Mouse (Mus musculus) heart, embryonic 10.5 days (tissue): ENCODE data around the gene Bach1. TPM values are rescaled to one million over a fixed set of nuclear protein-coding genes. Genes with fewer than 3 reads are reported as not detected.

Source experiments
- DNase-seq: peaks from one replicate; pipeline ENCODE4 v3.0.0-alpha.2; 2017; ENCODE audit warnings: low spot score
- H3K27ac ChIP-seq: fragments of 300-500 bp; sonication (generic); 2 replicates; pipeline ENCODE4 v1.5.1; 2016; ENCODE audit warnings: mild to moderate bottlenecking
- H3K27me3 ChIP-seq: fragments of 300-500 bp; sonication (generic); 2 replicates; pipeline ENCODE4 v1.6.1; 2016; ENCODE audit warnings: mild to moderate bottlenecking; ENCODE audit not compliant: poor library complexity, insufficient read depth, severe bottlenecking
- H3K36me3 ChIP-seq: fragments of 300-500 bp; sonication (generic); 2 replicates; pipeline ENCODE4 v1.6.1; 2016; ENCODE audit warnings: mild to moderate bottlenecking, moderate library complexity
- H3K4me1 ChIP-seq: fragments of 300-500 bp; sonication (generic); 2 replicates; pipeline ENCODE4 v1.6.1; 2016; ENCODE audit warnings: mild to moderate bottlenecking
- H3K4me3 ChIP-seq: fragments of 300-500 bp; sonication (generic); 2 replicates; pipeline ENCODE4 v1.5.1; 2016; ENCODE audit warnings: mild to moderate bottlenecking, moderate library complexity
- H3K9me3 ChIP-seq: fragments of 300-500 bp; sonication (generic); 2 replicates; pipeline ENCODE4 v1.6.1; 2016; ENCODE audit warnings: mild to moderate bottlenecking, moderate library complexity
- WGBS: fragments of 180-500 bp; shearing (Covaris S2); methylation state at CpG from one replicate; pipeline ENCODE4 v1.1.7; 2016; 5-methylcytosine and 5-hydroxymethylcytosine counted together
- polyA plus RNA-seq: library from polyadenylated mRNA; unstranded; fragments of >200 nt; fragmentation: Nextera tagmentation; extraction: Ambion mirVana; gene quantifications from 2 replicates; pipeline ENCODE4 v1.2.1, GENCODE M21; 2016

Bach1 gene
- polyA plus RNA-seq, 1 experiment from 2014 or later: 9.4 TPM

DNA sequence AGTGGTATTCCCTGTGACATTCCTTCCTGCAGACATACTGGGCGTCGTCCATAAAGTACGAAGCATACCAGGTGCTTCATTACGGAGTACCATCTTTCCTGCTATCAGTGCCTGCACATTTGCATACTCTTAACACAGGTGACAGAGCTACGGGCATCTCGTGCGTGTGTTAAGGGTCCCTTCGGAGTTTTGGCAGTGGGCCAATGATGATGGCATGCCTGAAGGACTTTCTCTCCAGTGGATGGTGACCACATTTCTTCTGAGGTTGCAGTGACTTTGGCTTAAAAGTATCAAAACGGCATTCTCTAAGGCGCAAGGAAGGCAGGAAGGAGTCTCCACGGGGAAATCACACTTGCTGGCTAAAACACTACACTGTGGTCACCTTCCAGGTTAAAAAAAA lies 37.4 kb downstream of the Bach1 start:
- Histone ChIP-seq H3K36me3 (0 out of 2 replicates have a peak, but pooled peaks cover 2% of the 10 kb centered on the region), H3K4me1 (peaks cover 20% of the 10 kb centered on the region), H3K4me3 (no peak overlapping the region), H3K27me3 (no peaks in the 10 kb centered on the region), H3K9me3 (no peaks in the 10 kb centered on the region), H3K27ac (no peak overlapping the region)
- 81% methylated on average over 11 of the region's 11 CpGs for WGBS
- peak; percentile 66 for DNase-seq

- H3K9me3 ChIP-seq: no peaks in the 10 kb centered on the region
- 69% methylated on average over 8 of the region's 8 CpGs for WGBS
- no peaks in the 10 kb centered on the region for H3K36me3 ChIP-seq
- DNase-seq: no peak
- H3K4me1 ChIP-seq: peaks cover 20% of the 10 kb centered on the region
- no peak overlapping the region for H3K4me3 ChIP-seq
- no peak overlapping the region for H3K27ac ChIP-seq
- H3K27me3 ChIP-seq: no peaks in the 10 kb centered on the region
Observed at GRCm38 (mm10) chr16:87737296-87737695, 38.6 kb downstream of the Bach1 start.

DNA sequence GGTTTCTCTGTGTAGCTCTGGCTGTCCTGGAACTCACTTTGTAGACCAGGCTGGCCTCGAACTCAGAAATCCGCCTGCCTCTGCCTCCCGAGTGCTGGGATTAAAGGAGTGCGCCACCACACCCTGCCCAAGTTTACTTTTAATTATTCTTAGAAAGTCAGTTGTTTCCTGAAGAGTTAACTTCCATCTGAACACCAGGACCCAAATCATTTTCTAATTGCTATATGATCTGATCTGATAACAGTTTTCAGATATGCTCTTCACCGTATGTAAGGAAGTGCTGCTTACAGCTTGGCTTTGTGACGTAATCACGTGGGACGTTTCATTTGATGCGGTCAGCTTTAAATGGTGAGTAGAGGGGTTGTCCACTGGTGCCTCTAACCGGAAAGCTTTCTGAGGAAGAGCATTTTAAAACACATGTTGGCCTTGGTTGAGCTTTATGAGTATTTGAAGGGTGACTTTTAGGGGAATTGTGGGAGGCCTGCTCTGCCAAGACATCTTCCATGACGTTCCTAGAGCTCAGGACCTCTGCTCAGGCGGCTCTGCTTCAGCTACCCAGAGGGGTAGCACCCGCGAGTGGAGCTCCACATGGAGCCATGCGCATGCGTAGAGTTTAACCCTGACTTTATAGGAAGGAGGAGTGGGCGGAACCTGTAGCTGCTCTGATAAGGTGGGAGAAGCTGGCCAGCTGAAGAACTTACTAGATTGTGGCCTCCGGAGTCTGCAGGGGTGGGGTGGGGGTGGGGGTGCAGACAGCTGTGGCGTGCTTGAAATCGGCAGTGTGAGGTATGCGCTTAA lies 39.3 kb downstream of the Bach1 start:
- Histone ChIP-seq H3K4me3 (no peak overlapping the region), H3K27me3 (no peaks in the 10 kb centered on the region), H3K9me3 (no peaks in the 10 kb centered on the region), H3K36me3 (no peaks in the 10 kb centered on the region), H3K4me1 (peaks cover 20% of the 10 kb centered on the region), H3K27ac (no peak overlapping the region)
- 76% methylated on average over 21 of the region's 21 CpGs for WGBS
- no peak for DNase-seq

DNA sequence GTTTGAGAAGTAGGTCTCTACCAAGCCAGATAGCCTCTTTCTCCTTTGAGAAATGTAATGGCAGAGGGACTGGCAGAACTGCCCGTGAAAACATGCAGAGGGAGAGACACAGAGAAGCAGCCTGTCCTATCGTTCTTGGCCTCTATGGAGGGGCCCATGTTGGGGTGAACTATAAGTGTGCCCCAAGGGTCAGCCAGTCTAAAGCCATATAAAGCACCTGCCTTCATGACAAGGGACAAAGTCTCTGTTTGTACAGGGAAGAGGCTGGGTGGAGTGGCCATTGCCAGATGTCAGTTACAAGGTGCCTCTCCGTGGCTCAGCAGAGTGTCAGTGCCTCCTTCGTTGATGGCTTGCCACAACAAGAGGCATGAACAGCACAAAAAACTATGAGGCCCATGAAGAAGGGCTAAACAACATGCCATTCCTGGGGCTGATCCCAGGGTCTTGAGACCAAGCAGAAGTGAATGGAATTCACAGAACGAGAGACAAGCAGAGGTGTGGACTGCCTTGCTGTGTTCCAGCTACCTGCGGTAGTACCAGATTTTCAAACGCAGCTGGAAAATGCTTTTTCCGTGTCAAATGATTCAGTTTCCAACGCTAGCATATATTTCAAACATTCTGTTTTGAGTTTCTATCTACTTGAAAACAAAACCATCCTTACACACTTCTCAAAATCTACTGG lies 42.4 kb downstream of the Bach1 start:
- H3K4me3 ChIP-seq: no peak overlapping the region
- H3K4me1 ChIP-seq: 0 out of 2 replicates have a peak, but pooled peaks cover 4% of the 10 kb centered on the region
- H3K27me3 ChIP-seq: no peaks in the 10 kb centered on the region
- H3K9me3 ChIP-seq: no peaks in the 10 kb centered on the region
- peak; percentile 70 for DNase-seq
- no peaks in the 10 kb centered on the region for H3K36me3 ChIP-seq
- 82% methylated on average over 9 of the region's 9 CpGs for WGBS
- no peak overlapping the region for H3K27ac ChIP-seq

- WGBS: 72% methylated on average over 3 of the region's 3 CpGs
- Histone ChIP-seq H3K27ac (no peak overlapping the region), H3K27me3 (no peaks in the 10 kb centered on the region), H3K36me3 (no peaks in the 10 kb centered on the region), H3K9me3 (no peaks in the 10 kb centered on the region), H3K4me3 (no peak overlapping the region), H3K4me1 (no peaks in the 10 kb centered on the region)
- DNase-seq: peak; percentile 33
Observed at GRCm38 (mm10) chr16:87743661-87744060, 44.9 kb downstream of the Bach1 start.

- 67% methylated on average over 2 of the region's 2 CpGs for WGBS
- no peak overlapping the region for H3K4me3 ChIP-seq
- H3K27ac ChIP-seq: no peak overlapping the region
- no peak for DNase-seq
- no peaks in the 10 kb centered on the region for H3K27me3 ChIP-seq
- no peaks in the 10 kb centered on the region for H3K4me1 ChIP-seq
- H3K9me3 ChIP-seq: no peaks in the 10 kb centered on the region
- H3K36me3 ChIP-seq: no peaks in the 10 kb centered on the region
Observed at GRCm38 (mm10) chr16:87744338-87744737, 45.6 kb downstream of the Bach1 start.

DNA sequence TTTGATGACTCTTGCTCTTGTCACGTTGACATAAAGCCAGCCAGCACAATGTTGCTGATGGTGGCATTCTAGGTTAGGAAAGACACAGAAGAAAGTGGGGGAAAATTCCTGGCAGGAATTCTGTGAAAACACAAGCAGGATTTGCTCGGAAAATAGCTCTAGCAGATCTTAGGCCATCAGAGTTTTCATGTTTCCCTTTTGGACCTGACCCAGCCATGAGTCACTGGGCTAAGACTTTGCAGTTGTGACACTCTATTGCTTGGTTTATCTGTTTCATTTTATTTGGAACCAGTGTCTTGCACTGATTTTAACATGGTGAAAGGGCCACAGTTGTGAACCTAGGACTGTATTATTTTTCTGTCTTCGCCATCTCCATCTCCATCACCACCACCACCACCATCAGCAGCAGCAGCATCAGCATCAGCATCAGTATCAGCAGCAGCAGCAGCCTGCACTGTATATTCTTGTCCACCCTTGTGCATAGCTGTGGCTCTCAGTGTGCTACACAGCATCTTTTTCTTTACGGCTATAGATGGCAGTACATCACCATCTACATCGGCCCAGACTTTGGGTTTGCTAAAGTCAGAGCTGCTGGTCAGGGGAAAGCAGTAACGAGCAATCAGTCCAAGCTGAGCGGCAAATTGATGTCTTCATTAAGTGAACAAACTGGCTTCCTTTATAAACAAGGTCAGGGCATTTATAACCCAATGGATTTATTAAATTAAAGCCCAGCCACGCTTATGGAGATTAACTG lies 46.6 kb downstream of the Bach1 start:
- no peak overlapping the region for H3K4me3 ChIP-seq
- no peaks in the 10 kb centered on the region for H3K36me3 ChIP-seq
- no peaks in the 10 kb centered on the region for H3K4me1 ChIP-seq
- H3K9me3 ChIP-seq: no peaks in the 10 kb centered on the region
- WGBS: 79% methylated on average over 8 of the region's 8 CpGs
- no peaks in the 10 kb centered on the region for H3K27me3 ChIP-seq
- H3K27ac ChIP-seq: no peak overlapping the region
- DNase-seq: no peak

- DNase-seq: peak; percentile 89
- no peak overlapping the region for H3K4me3 ChIP-seq
- H3K27ac ChIP-seq: no peak overlapping the region
- H3K4me1 ChIP-seq: no peaks in the 10 kb centered on the region
- H3K9me3 ChIP-seq: no peaks in the 10 kb centered on the region
- H3K36me3 ChIP-seq: no peaks in the 10 kb centered on the region
- no peaks in the 10 kb centered on the region for H3K27me3 ChIP-seq
- WGBS: 19% methylated on average over 5 of the region's 5 CpGs
Observed at GRCm38 (mm10) chr16:87746728-87747127, 48.0 kb downstream of the Bach1 start.

GRCm38 (mm10) chr16:87751243-87751642 lies 52.5 kb downstream of the Bach1 start:
- WGBS: 86% methylated on average over 13 of the region's 13 CpGs

GRCm38 (mm10) chr16:87752482-87752881 lies 53.7 kb downstream of the Bach1 start:
- DNase-seq: no peak
- no peak overlapping the region for H3K27ac ChIP-seq
- 75% methylated on average over 13 of the region's 13 CpGs for WGBS

More at GRCm38 (mm10) chr16:87751243-87751642, 52.5 kb downstream of the Bach1 start:
- no peaks in the 10 kb centered on the region for H3K27me3 ChIP-seq
- no peaks in the 10 kb centered on the region for H3K4me1 ChIP-seq
- H3K27ac ChIP-seq: no peak overlapping the region
- H3K9me3 ChIP-seq: no peaks in the 10 kb centered on the region
- no peaks in the 10 kb centered on the region for H3K36me3 ChIP-seq
- DNase-seq: no peak
- no peak overlapping the region for H3K4me3 ChIP-seq

GRCm38 (mm10) chr16:87754858-87755257 lies 56.1 kb downstream of the Bach1 start:
- no peaks in the 10 kb centered on the region for H3K4me1 ChIP-seq
- H3K27me3 ChIP-seq: no peaks in the 10 kb centered on the region
- no peak overlapping the region for H3K4me3 ChIP-seq
- WGBS: 62% methylated on average over 9 of the region's 9 CpGs
- DNase-seq: no peak
- no peaks in the 10 kb centered on the region for H3K9me3 ChIP-seq
- no peaks in the 10 kb centered on the region for H3K36me3 ChIP-seq
- no peak overlapping the region for H3K27ac ChIP-seq

More at GRCm38 (mm10) chr16:87752482-87752881, 53.7 kb downstream of the Bach1 start:
- Histone ChIP-seq H3K36me3 (no peaks in the 10 kb centered on the region), H3K27me3 (no peaks in the 10 kb centered on the region), H3K4me3 (no peak overlapping the region), H3K4me1 (no peaks in the 10 kb centered on the region), H3K9me3 (no peaks in the 10 kb centered on the region)

- H3K27ac ChIP-seq: no peak overlapping the region
- WGBS: 77% methylated on average over 3 of the region's 3 CpGs
- no peaks in the 10 kb centered on the region for H3K4me1 ChIP-seq
- no peaks in the 10 kb centered on the region for H3K27me3 ChIP-seq
- H3K36me3 ChIP-seq: no peaks in the 10 kb centered on the region
- H3K9me3 ChIP-seq: no peaks in the 10 kb centered on the region
- H3K4me3 ChIP-seq: no peak overlapping the region
- DNase-seq: no peak
Observed at GRCm38 (mm10) chr16:87755915-87756314, 57.2 kb downstream of the Bach1 start.

GRCm38 (mm10) chr16:87758016-87758415 lies 59.3 kb downstream of the Bach1 start:
- no peaks in the 10 kb centered on the region for H3K4me1 ChIP-seq
- H3K27ac ChIP-seq: no peak overlapping the region
- no peaks in the 10 kb centered on the region for H3K36me3 ChIP-seq
- H3K27me3 ChIP-seq: no peaks in the 10 kb centered on the region
- no peak overlapping the region for H3K4me3 ChIP-seq
- DNase-seq: no peak
- no peaks in the 10 kb centered on the region for H3K9me3 ChIP-seq
- 89% methylated on average over 11 of the region's 11 CpGs for WGBS
